Mouse (Mus musculus) NIH3T3 (cell line): ENCODE results near the gene Olfr622.

Experiments
- DNase-seq: peaks from one replicate; pipeline ENCODE4 v3.0.0-alpha.2; 2012; ENCODE audit warnings: low read depth

Gene Olfr622

DNA sequence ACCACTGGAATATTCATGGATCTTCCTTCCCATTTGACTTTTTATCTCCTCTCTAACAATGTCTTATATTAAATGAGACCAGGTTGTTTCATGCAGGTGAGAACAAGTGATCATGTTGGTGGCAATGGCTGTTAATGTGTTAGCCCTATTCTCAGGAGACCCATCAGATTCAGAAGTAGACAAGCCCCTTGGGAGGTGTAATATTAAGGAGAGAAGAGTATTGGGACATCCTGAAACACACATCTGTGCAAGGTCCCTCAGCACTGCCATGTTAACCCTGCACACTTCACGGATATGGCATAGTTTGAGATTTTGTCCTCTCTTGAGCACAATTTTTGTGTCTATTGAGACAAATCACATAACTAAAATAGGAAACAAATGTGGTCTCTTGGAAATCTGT lies at the start of gene Olfr622:
Olfr622 (minus strand) TSS at position 101 of the 400 bp plus-strand sequence.
- no peak for DNase-seq

DNA sequence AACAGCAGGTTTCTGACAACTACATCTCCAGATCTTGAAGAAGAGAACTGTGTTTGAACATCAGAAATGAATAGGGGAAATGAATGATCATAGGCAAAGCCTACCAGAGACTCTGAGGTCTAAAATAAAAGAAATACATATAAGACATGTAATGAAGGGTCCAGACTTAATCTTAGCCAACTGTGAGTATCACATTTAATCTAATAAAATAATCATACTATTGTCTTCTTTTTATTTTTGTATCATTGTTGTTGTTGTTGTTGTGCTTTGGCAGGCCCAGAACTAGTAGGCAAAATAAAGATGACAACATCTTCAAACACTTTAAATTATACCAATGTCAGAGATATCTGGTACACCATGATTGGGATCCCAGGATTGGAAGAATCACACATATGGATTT lies 39.9 kb upstream of the Olfr622 start, which contains the start of gene Olfr625-ps1:
Olfr625-ps1 (plus strand) TSS at position 301 of the 400 bp plus-strand sequence.
- DNase-seq, result no peak

DNA sequence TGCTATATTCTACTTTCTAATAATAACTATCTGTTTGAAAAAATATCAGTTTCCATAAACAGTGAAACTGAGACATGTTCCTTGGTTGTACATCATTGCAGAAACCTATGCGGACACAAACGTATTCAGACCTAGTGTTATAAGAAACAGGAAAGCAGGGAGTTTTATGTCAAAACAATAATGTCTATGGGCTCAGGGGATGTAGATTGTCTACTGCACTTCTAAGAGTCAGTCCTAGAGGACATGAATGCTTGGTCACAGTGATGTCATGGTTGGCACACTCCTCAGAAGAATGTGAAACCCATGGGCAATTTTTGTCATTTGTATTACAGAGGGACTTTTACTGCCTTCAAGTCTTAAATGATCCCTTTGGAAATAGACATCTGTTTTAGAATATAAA lies 28.6 kb upstream of the Olfr622 start, which contains the start of gene Olfr624:
Olfr624 (minus strand) TSS at position 101 of the 400 bp plus-strand sequence.
- no peak for DNase-seq

DNA sequence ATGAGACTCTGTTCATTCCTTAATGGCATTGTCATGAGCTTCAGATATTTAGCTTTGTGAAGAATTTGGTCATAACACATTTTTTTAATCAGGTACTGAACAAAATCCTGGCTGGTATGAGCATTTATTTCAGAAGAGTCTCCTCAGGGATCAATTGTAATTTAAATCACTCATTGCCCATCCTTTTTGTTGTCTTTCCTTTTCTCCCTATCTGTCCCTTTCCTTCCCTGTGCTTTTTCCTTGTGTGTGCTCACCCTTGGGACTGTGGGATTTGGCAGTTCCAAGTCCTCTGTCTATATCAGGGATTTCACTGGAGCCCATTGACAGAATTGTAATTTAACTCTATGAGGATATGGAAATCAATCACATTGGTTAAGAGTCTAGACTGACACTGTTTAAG lies 21.1 kb upstream of the Olfr622 start, which contains the start of gene Olfr623:
Olfr623 (minus strand) TSS at position 101 of the 400 bp plus-strand sequence.
- DNase-seq, result no peak

DNA sequence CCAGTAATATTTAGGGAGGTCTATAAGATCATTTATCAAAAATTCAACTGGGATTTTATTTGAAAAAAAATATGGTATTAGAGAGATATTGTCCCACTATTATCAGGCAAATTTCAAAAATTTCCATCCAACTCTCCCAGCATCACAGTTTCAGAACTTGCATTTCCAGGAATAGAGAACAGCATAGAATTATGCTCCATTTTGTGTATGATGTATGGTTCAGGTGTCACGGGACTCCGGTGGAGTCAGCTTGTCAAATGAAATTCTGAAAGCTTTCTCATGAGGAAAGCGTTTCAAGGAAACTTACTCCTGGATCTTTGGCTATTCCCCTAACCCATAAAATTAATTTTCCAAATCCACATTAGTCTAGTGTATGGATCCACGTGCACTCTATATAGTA lies 1.6 kb upstream of the Olfr622 start:
- no peak for DNase-seq

DNA sequence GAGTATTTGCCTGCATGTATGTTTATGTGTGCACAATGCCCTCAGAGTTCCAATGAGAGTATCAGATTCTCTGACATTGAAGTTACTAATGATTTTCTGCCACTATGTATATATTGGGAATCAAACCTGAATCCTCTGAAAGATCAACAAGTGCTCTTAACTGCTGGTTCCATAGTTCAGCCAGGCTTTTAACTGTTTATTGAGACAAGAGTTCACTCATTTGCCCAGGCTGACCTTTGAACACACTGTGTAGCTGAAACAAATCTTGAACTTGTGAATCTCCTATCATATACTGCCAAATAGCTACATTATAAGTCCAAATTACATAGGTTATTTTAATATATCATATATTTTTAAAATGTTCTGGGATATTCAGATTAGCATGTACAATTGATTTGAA lies 5.7 kb downstream of the Olfr622 start:
- DNase-seq, result no peak

DNA sequence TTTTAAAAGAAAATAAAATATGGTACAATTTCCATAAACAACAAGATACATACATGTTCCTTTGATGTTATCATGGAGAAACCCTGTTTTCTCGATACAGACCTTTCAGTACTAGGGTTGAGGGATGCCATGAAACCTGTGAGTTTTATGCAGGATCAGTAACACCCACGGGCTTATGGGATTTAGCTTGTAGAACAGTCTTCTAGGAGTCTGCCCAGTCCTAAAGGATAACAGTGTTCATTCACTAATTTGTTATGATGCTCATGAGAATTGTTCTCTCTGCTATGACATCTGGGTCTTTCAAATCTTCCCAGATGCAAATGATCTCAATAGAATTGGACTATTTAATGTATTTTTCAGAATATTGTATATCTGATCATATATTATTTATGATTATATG lies 30.1 kb downstream of the Olfr622 start, which contains the start of gene Olfr620:
Olfr620 (minus strand) TSS at position 101 of the 400 bp plus-strand sequence.
- DNase-seq, result no peak

DNA sequence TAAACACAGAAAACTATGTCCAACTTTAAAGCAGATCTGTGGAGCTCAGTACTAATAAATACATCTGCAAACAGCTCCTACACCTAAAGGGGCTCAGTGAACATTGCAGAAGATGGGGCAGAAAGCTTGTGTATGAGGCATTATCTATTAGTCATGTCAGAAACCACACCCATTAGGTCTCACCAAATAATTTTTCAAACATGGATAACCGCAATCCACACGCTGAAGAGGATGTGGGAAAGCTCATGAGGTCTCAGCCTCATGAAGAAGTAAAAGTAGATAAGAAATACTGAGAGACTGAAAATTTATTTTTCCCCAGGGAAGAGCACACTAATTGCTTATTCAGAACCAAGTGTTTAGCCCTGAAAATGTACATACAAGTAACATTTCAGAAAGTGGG lies 35.1 kb downstream of the Olfr622 start:
- no peak for DNase-seq

DNA sequence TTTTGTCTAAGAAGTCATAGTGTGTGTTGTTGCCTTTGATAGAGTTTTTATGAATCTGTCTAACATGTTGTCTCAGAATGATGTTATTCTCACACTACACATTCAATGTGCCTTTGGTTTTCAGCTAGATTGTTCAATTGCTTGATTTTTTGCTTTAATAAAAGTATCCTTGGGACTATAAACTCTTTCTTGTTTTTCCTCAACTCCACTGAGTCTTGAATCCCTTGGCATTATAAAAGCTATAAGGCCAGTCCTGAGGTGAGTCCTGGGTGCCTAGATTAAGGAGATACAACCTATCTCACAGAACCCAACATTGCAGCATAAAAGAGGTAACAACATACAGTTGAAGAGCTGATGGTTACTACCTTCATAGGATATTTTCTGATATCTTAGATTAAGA lies 42.2 kb downstream of the Olfr622 start, which contains the start of gene Olfr619:
Olfr619 (plus strand) TSS at position 301 of the 400 bp plus-strand sequence.
- no peak for DNase-seq

DNA sequence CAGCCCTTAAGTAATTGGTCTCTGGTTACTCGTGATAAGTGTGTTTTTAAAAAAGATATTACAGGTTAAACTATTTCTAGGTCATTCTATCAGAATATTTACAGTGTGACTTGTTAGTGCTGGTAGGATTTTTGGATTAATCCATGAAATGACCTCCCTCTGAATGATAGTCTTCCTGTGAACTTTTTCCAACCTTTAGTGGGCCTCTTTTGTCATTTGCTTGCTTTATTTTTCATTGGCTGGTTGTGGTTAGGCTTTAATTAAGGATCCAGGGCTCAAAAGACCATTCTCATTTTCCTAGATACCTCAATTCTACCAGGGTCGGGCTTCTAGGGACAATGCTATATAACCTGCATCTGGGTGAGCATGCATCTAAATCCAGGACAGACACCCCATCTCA lies 52.7 kb downstream of the Olfr622 start, which contains the start of gene Olfr618:
Olfr618 (plus strand) TSS at position 301 of the 400 bp plus-strand sequence.
- DNase-seq, result no peak
